ENCODE assay signal across 18 mouse cellular contexts in genomic region chr3:131789177-131789576, GRCm38 (mm10).
DNase-seq lines count a peak whose midpoint lies in the region; ATAC-seq lines count a peak whose summit lies in the region.
"Had no signal": no experiment of that assay in that cellular context is flagged by ENCODE, and none has a peak within 500 bp of the region (broad histone marks: within the 10 kb centered on the region; RNA-seq: fewer than 3 reads in every experiment).

No protein-coding gene starts in this region.

- peak; percentile 72; the same call in 1 of the 2 replicates for ATAC-seq in cerebellum, adult (ENCODE audit: insufficient number of reproducible peaks, low FRiP score, low TSS enrichment)
- ATAC-seq: CD4-positive, CD25-positive, alpha-beta regulatory T cell, adult 4 months; forebrain, embryonic 16.5 days; intestine, embryonic 16.5 days had no signal

- no peak for DNase-seq in cerebellum, postnatal 4 days (ENCODE audit: low spot score in 2 of 2)
- peak; percentile 72 to 79 for DNase-seq in cerebellum, postnatal 10 days
- no peak for DNase-seq in cerebellum, adult 8-10 months
- DNase-seq in left cerebral cortex, postnatal 4 days, result peak; percentile 6
- DNase-seq in left cerebral cortex, adult 18-20 months (ENCODE audit: low spot score in 2 of 2), result no peak
- peak; percentile 20 to 33 for DNase-seq in cerebellum, postnatal 36 days
- DNase-seq in right cerebral cortex, postnatal 10 days (ENCODE audit: low spot score in 2 of 2), result no peak
- DNase-seq: adrenal gland, postnatal 10 days; B cell, adult 2 months; gastrocnemius, adult 2 months; gastrocnemius, postnatal 25 days; heart, adult 11 months; heart, postnatal 36 days; kidney, adult 2 months had no signal

- intact Hi-C loops in left cerebral cortex, postnatal 4 days (cut with DNase I), result no loop called here

Comparison
In these comparisons a context has a peak if more than half of its experiments do, and no peak if none do; other contexts are left out.
1. DNase-seq: peak in cerebellum, postnatal 10 days (2 of 2), left cerebral cortex, postnatal 4 days (single experiment) and cerebellum, postnatal 36 days (2 of 2); none in cerebellum, postnatal 4 days (0 of 2), cerebellum, adult 8-10 months (single experiment), left cerebral cortex, adult 18-20 months (0 of 2) and right cerebral cortex, postnatal 10 days (0 of 2).